Mouse (Mus musculus): ENCODE results near the gene Slc17a7.

- TF ChIP-seq CTCF (IDR thresholded peaks at IDR 0.05; ENCODE audit: borderline replicate concordance, insufficient read depth, low read depth, low read length): no peak
- no peak for TF ChIP-seq POLR2A (IDR thresholded peaks at IDR 0.05; ENCODE audit: borderline replicate concordance, insufficient read depth, low read length)
Observed at GRCm38 (mm10) chr7:45191803-45192363, 28.1 kb downstream of the Slc17a7 start.
